Mouse (Mus musculus) neural tube, embryonic 13.5 days (tissue): ENCODE data around the gene Lrmda. TPM values are rescaled to one million over a fixed set of nuclear protein-coding genes. Genes with fewer than 3 reads are reported as not detected.

Experiments used
- ATAC-seq: fragments of 200-750 bp; cut with Nextera tagmentation; 2 replicates; pipeline ENCODE4 v1.8.0; 2017; ENCODE audit warnings: low read depth, mild to moderate bottlenecking, moderate TSS enrichment, moderate library complexity
- H3K27ac ChIP-seq: fragments of 300-500 bp; sonication (generic); replicated peaks from 2 replicates; pipeline ENCODE4 v1.5.1; 2015; ENCODE audit warnings: moderate library complexity, mild to moderate bottlenecking, inconsistent platforms
- H3K27me3 ChIP-seq: fragments of 300-500 bp; sonication (generic); 2 replicates; pipeline ENCODE4 v1.6.1; 2015; ENCODE audit warnings: mild to moderate bottlenecking, inconsistent platforms
- H3K36me3 ChIP-seq: fragments of 300-500 bp; sonication (generic); 2 replicates; pipeline ENCODE4 v1.6.1; 2015; ENCODE audit warnings: mild to moderate bottlenecking, inconsistent platforms
- H3K4me1 ChIP-seq: fragments of 300-500 bp; sonication (generic); replicated peaks from 2 replicates; pipeline ENCODE4 v1.6.1; 2015; ENCODE audit warnings: inconsistent platforms
- H3K4me2 ChIP-seq: fragments of 300-500 bp; sonication (generic); 2 replicates; pipeline ENCODE4 v1.6.1; 2015; ENCODE audit warnings: inconsistent platforms, mild to moderate bottlenecking, moderate library complexity
- H3K4me3 ChIP-seq: fragments of 300-500 bp; sonication (generic); 2 replicates; pipeline ENCODE4 v1.5.1; 2015; ENCODE audit warnings: mild to moderate bottlenecking, inconsistent platforms
- H3K9ac ChIP-seq: fragments of 300-500 bp; sonication (generic); 2 replicates; pipeline ENCODE4 v1.6.1; 2015; ENCODE audit warnings: moderate library complexity, mild to moderate bottlenecking, inconsistent platforms
- H3K9me3 ChIP-seq: fragments of 300-500 bp; sonication (generic); 2 replicates; pipeline ENCODE4 v1.6.1; 2016; ENCODE audit warnings: inconsistent platforms
- WGBS: fragments of 180-500 bp; shearing (Covaris S2); methylation state at CpG from one replicate; pipeline ENCODE4 v1.1.7; 2015; 5-methylcytosine and 5-hydroxymethylcytosine counted together
- polyA plus RNA-seq: library from polyadenylated mRNA; unstranded; fragments of >200 nt; fragmentation: Nextera tagmentation; extraction: Ambion mirVana; gene quantifications from 2 replicates; pipeline ENCODE4 v1.2.1, GENCODE M21; 2015

Lrmda gene
- polyA plus RNA-seq, 1 experiment from 2014 or later = not detected

- Histone ChIP-seq H3K4me3 (no peak overlapping the region), H3K9ac (no peak overlapping the region), H3K9me3 (no peaks in the 10 kb centered on the region), H3K27ac (no peak overlapping the region), H3K4me1 (peaks cover 22% of the 10 kb centered on the region), H3K27me3 (no peaks in the 10 kb centered on the region), H3K4me2 (no peak overlapping the region), H3K36me3 (no peaks in the 10 kb centered on the region)
- ATAC-seq = no peak
- WGBS = 37% methylated on average over 5 of the region's 5 CpGs
Observed at GRCm38 (mm10) chr14:22649411-22649911, 629.9 kb downstream of the Lrmda start.

- ATAC-seq = no peak
- Histone ChIP-seq H3K9me3 (no peaks in the 10 kb centered on the region), H3K9ac (no peak overlapping the region), H3K36me3 (no peaks in the 10 kb centered on the region), H3K4me1 (peaks cover 22% of the 10 kb centered on the region), H3K4me3 (no peak overlapping the region), H3K27ac (no peak overlapping the region), H3K4me2 (no peak overlapping the region), H3K27me3 (no peaks in the 10 kb centered on the region)
- WGBS = 72% methylated on average over 17 of the region's 17 CpGs
Observed at GRCm38 (mm10) chr14:22649985-22650984, 630.8 kb downstream of the Lrmda start.

GRCm38 (mm10) chr14:22651131-22651952 lies 631.8 kb downstream of the Lrmda start:
- no peak for ATAC-seq
- Histone ChIP-seq H3K4me3 (no peak overlapping the region), H3K4me1 (peaks cover 22% of the 10 kb centered on the region), H3K36me3 (no peaks in the 10 kb centered on the region), H3K9ac (no peak overlapping the region), H3K27me3 (no peaks in the 10 kb centered on the region), H3K27ac (no peak overlapping the region), H3K4me2 (no peak overlapping the region), H3K9me3 (no peaks in the 10 kb centered on the region)
- 53% methylated on average over 14 of the region's 14 CpGs for WGBS

GRCm38 (mm10) chr14:22662496-22662895 lies 643.0 kb downstream of the Lrmda start:
- H3K9ac ChIP-seq = no peak overlapping the region
- no peak for ATAC-seq
- H3K4me2 ChIP-seq = no peak overlapping the region
- no peaks in the 10 kb centered on the region for H3K36me3 ChIP-seq
- H3K4me1 ChIP-seq = no peaks in the 10 kb centered on the region
- no peak overlapping the region for H3K4me3 ChIP-seq
- H3K27me3 ChIP-seq = no peaks in the 10 kb centered on the region
- 75% methylated on average over 3 of the region's 3 CpGs for WGBS
- H3K27ac ChIP-seq = no peak overlapping the region
- no peaks in the 10 kb centered on the region for H3K9me3 ChIP-seq

GRCm38 (mm10) chr14:22666437-22666836 lies 646.9 kb downstream of the Lrmda start:
- H3K27ac ChIP-seq = no peak overlapping the region
- H3K4me3 ChIP-seq = no peak overlapping the region
- H3K27me3 ChIP-seq = no peaks in the 10 kb centered on the region
- ATAC-seq = no peak
- peaks cover 6% of the 10 kb centered on the region; the same call in 1 of the 2 replicates for H3K4me1 ChIP-seq
- no peak overlapping the region for H3K4me2 ChIP-seq
- no peak overlapping the region for H3K9ac ChIP-seq
- no peaks in the 10 kb centered on the region for H3K36me3 ChIP-seq
- 85% methylated on average over 3 of the region's 3 CpGs for WGBS
- no peaks in the 10 kb centered on the region for H3K9me3 ChIP-seq

- no peaks in the 10 kb centered on the region for H3K9me3 ChIP-seq
- H3K27ac ChIP-seq = no peak overlapping the region
- no peak overlapping the region for H3K9ac ChIP-seq
- H3K4me2 ChIP-seq = no peak overlapping the region
- ATAC-seq = no peak
- H3K4me3 ChIP-seq = no peak overlapping the region
- H3K36me3 ChIP-seq = no peaks in the 10 kb centered on the region
- no peaks in the 10 kb centered on the region for H3K27me3 ChIP-seq
- WGBS = 84% methylated on average over 8 of the region's 8 CpGs
- peaks cover 6% of the 10 kb centered on the region; the same call in 1 of the 2 replicates for H3K4me1 ChIP-seq
Observed at GRCm38 (mm10) chr14:22668302-22668701, 648.8 kb downstream of the Lrmda start.

- Histone ChIP-seq H3K4me1 (peaks cover 9% of the 10 kb centered on the region), H3K4me2 (no peak overlapping the region), H3K36me3 (no peaks in the 10 kb centered on the region), H3K9me3 (no peaks in the 10 kb centered on the region), H3K27me3 (no peaks in the 10 kb centered on the region), H3K27ac (no peak overlapping the region), H3K9ac (no peak overlapping the region), H3K4me3 (no peak overlapping the region)
- no peak for ATAC-seq
- 71% methylated on average over 6 of the region's 6 CpGs for WGBS
Observed at GRCm38 (mm10) chr14:22668711-22669110, 649.2 kb downstream of the Lrmda start.

GRCm38 (mm10) chr14:22673581-22673980 lies 654.1 kb downstream of the Lrmda start:
- Histone ChIP-seq H3K4me2 (no peak overlapping the region), H3K27ac (no peak overlapping the region), H3K4me3 (no peak overlapping the region), H3K27me3 (no peaks in the 10 kb centered on the region), H3K4me1 (peaks cover 24% of the 10 kb centered on the region), H3K9ac (no peak overlapping the region), H3K36me3 (no peaks in the 10 kb centered on the region), H3K9me3 (no peaks in the 10 kb centered on the region)
- ATAC-seq = no peak
- WGBS = 24% methylated on average over 5 of the region's 5 CpGs

- Histone ChIP-seq H3K27ac (peak overlapping the region; percentile 76), H3K4me3 (no peak overlapping the region), H3K4me2 (no peak overlapping the region), H3K36me3 (no peaks in the 10 kb centered on the region), H3K9ac (no peak overlapping the region), H3K27me3 (no peaks in the 10 kb centered on the region), H3K9me3 (no peaks in the 10 kb centered on the region), H3K4me1 (peaks cover 35% of the 10 kb centered on the region)
- ATAC-seq = peak; percentile 80
- 30% methylated on average over 5 of the region's 5 CpGs for WGBS
Observed at GRCm38 (mm10) chr14:22679008-22679704, 659.6 kb downstream of the Lrmda start.

- H3K27me3 ChIP-seq = no peaks in the 10 kb centered on the region
- H3K36me3 ChIP-seq = no peaks in the 10 kb centered on the region
- H3K4me3 ChIP-seq = no peak overlapping the region
- ATAC-seq = peak; percentile 73
- H3K27ac ChIP-seq = peak overlapping the region; percentile 76
- no peak overlapping the region for H3K9ac ChIP-seq
- H3K4me2 ChIP-seq = no peak overlapping the region
- peaks cover 35% of the 10 kb centered on the region for H3K4me1 ChIP-seq
- 17% methylated on average over 9 of the region's 9 CpGs for WGBS
- H3K9me3 ChIP-seq = no peaks in the 10 kb centered on the region
Observed at GRCm38 (mm10) chr14:22679705-22680643, 660.5 kb downstream of the Lrmda start.

GRCm38 (mm10) chr14:22686886-22687285 lies 667.4 kb downstream of the Lrmda start:
- H3K4me3 ChIP-seq = no peak overlapping the region
- no peaks in the 10 kb centered on the region for H3K27me3 ChIP-seq
- H3K4me2 ChIP-seq = no peak overlapping the region
- H3K9me3 ChIP-seq = no peaks in the 10 kb centered on the region
- ATAC-seq = no peak
- no peaks in the 10 kb centered on the region for H3K36me3 ChIP-seq
- H3K27ac ChIP-seq = no peak overlapping the region
- H3K4me1 ChIP-seq = no peaks in the 10 kb centered on the region
- H3K9ac ChIP-seq = no peak overlapping the region
- 67% methylated on average over 4 of the region's 4 CpGs for WGBS
